Comparison of ENCODE assay signal across 22 mouse cellular contexts in the genomic region with DNA sequence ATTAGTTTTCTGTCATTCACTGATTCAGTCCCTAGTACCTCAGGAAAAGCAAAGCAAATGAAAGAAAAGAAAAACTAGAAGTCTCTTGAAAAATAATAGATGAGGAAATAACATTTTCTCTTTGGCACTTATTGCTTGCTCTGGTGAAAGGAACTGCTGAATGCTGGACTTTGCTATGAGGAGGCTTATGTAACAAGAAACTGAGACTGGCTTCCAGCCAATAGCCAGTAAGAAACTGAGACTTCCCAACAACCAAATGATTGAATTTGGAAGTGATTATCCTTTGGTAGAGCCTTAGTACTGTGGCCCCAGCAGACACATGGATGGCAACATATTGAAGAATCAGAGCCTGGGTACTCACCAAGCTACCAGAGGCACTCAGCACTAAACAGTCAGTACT. TPM values are rescaled to one million over a fixed set of nuclear protein-coding genes. Genes with fewer than 3 reads are reported as not detected.
DNase-seq lines count a peak whose midpoint lies in the region; TF ChIP-seq lines count a peak whose summit lies in the region.
"Had no signal": no experiment of that assay in that cellular context is flagged by ENCODE, and none has a peak within 500 bp of the region (broad histone marks: within the 10 kb centered on the region; RNA-seq: fewer than 3 reads in every experiment).

No protein-coding gene starts in this region.

- H3K4me1 ChIP-seq in lung, adult 2 months (ENCODE audit: control insufficient read depth, insufficient read depth, low read length): no peaks in the 10 kb centered on the region
- H3K4me1 ChIP-seq: forebrain, embryonic 15.5 days; limb, embryonic 12.5 days; midbrain, embryonic 10.5 days; neural tube, embryonic 15.5 days had no signal

- TF ChIP-seq POLR2A in lung, adult 2 months (IDR thresholded peaks at IDR 0.05; ENCODE audit: borderline replicate concordance, extremely low read depth, low read depth, low read length): no peak

- TF ChIP-seq CTCF in lung, adult 2 months (IDR thresholded peaks at IDR 0.05; ENCODE audit: insufficient read depth, low read length): no peak

- H3K4me3 ChIP-seq in lung, adult 2 months (replicated peaks; ENCODE audit: extremely low read depth, low read depth, low read length): no peak overlapping the region
- H3K4me3 ChIP-seq: forebrain, embryonic 15.5 days; gastrocnemius, adult 2 months; heart, adult 2 months; limb, embryonic 12.5 days; midbrain, embryonic 10.5 days; neural tube, embryonic 15.5 days had no signal

- peak; percentile 3 to 13 for DNase-seq in heart, adult 18-20 months
- no peak for DNase-seq in heart, postnatal 4 days
- DNase-seq in lung, postnatal 10 days: peak; percentile 1
- no peak for DNase-seq in lung, adult 2 months
- peak; percentile 14 for DNase-seq in brain, adult 2 months (ENCODE audit: low read depth, low spot score)
- peak; percentile 4 for DNase-seq in lung, postnatal 36 days
- no peak for DNase-seq in layer of hippocampus, postnatal 10 days (ENCODE audit: low spot score in 2 of 2)
- no peak for DNase-seq in cerebellum, adult 11-12 months
- DNase-seq: adrenal gland, adult 2 months; B cell, adult 2 months; cerebellum, adult 9-11 months; gastrocnemius, adult 2 months; heart, adult 2 months; thymus, postnatal 4 days had no signal

RNA-seq across cellular contexts. Expression of gene Cypt1, which starts 35.8 kb away (rescaled TPM):
- total RNA-seq in heart, adult 18-20 months (2021): not detected
- total RNA-seq in heart, postnatal 4 days (2021): not detected
- not detected in 2 replicates for polyA plus RNA-seq in lung, adult 2 months (2012; rRNA removed)
- total RNA-seq in layer of hippocampus, postnatal 10 days (2021): not detected
- total RNA-seq: adrenal gland, adult 2 months; gastrocnemius, adult 2 months; heart, adult 2 months had no signal
- polyA plus RNA-seq: adrenal gland, adult 2 months; forebrain, embryonic 15.5 days; heart, postnatal 0 days; hindbrain, embryonic 16.5 days; large intestine, adult 2 months; limb, embryonic 12.5 days; liver, embryonic 16.5 days; midbrain, embryonic 10.5 days; neural tube, embryonic 15.5 days had no signal

Comparison
In these comparisons a context has a peak if more than half of its experiments do, and no peak if none do; other contexts are left out.
1. DNase-seq: peak in heart, adult 18-20 months (2 of 2), lung, postnatal 10 days (single experiment), brain, adult 2 months (single experiment) and lung, postnatal 36 days (single experiment); none in heart, postnatal 4 days (single experiment), lung, adult 2 months (single experiment), layer of hippocampus, postnatal 10 days (0 of 2) and cerebellum, adult 11-12 months (single experiment).